11 mouse cellular contexts compared by ENCODE assay signal in the genomic region with DNA sequence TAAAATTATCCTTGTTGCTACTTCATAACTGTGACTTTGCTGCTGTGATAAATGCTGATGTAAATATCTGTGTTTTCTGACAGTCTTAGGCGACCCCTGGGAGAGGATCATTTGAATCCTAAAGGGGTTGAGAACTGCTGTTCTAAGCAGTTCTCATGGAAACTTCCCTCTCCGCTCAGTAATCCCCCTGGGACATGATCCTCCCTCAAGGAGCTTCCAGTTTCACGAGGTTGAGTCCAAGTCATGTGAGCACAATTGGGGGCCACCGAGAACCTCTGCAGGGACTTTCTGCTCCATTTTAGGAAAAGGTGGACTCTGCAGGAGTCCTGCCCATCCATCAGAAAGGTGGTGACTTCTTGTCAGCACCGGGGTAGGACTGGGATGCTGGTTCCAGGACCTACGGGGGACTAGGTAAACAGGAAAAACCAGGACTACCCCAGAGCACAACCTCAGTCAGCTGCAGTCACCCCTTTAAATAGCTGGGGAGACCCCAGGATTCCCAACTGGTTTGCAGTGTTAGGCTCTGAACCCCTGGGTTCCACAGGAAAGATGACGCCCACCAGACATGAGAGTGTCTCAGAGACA. TPM values are rescaled to one million over a fixed set of nuclear protein-coding genes. Genes with fewer than 3 reads are reported as not detected.
DNase-seq lines count a peak whose midpoint lies in the region; ATAC-seq and TF ChIP-seq lines count a peak whose summit lies in the region.
"Had no signal": no experiment of that assay in that cellular context is flagged by ENCODE, and none has a peak within 500 bp of the region (broad histone marks: within the 10 kb centered on the region; RNA-seq: fewer than 3 reads in every experiment).

No protein-coding gene starts in this region.

- ATAC-seq in kidney, embryonic 16.5 days (ENCODE audit: low FRiP score, low TSS enrichment), result no peak
- peak; percentile 48; the same call in 1 of the 2 replicates for ATAC-seq in embryonic facial prominence, embryonic 14.5 days (ENCODE audit: low read depth)
- ATAC-seq in limb, embryonic 14.5 days (ENCODE audit: low FRiP score, low read depth), result no peak
- ATAC-seq: forebrain, embryonic 15.5 days had no signal

- TF ChIP-seq POLR2A in limb, embryonic 14.5 days (IDR thresholded peaks at IDR 0.05; ENCODE audit: borderline replicate concordance, extremely low read depth, insufficient read depth, insufficient read length), result no peak

- no peak overlapping the region for H3K9ac ChIP-seq in kidney, embryonic 16.5 days (replicated peaks; ENCODE audit: low read length)
- no peak overlapping the region for H3K9ac ChIP-seq in embryonic facial prominence, embryonic 14.5 days (ENCODE audit: low read depth, low read length)
- H3K9ac ChIP-seq in limb, embryonic 14.5 days (ENCODE audit: low read depth, low read length, severe bottlenecking), result no peak overlapping the region
- H3K9ac ChIP-seq: forebrain, embryonic 15.5 days had no signal

- H3K27ac ChIP-seq in kidney, embryonic 16.5 days (ENCODE audit: low read length), result peak overlapping the region; percentile 67
- H3K27ac ChIP-seq in embryonic facial prominence, embryonic 14.5 days (replicated peaks; ENCODE audit: low read depth, low read length), result peak overlapping the region; percentile 73
- H3K27ac ChIP-seq in limb, embryonic 14.5 days (replicated peaks; ENCODE audit: low read depth, low read length), result peak overlapping the region; percentile 5; the same call in 1 of the 2 replicates
- H3K27ac ChIP-seq: forebrain, embryonic 15.5 days had no signal

- DNase-seq in kidney, adult 9 months, result no peak
- DNase-seq in adipocyte (ENCODE audit: low spot score), result peak; percentile 30
- peak; percentile 59 for DNase-seq in embryonic facial prominence, embryonic 14.5 days (ENCODE audit: low spot score)
- no peak for DNase-seq in limb, embryonic 14.5 days (ENCODE audit: low spot score)
- no peak for DNase-seq in layer of hippocampus, adult 9-11 months
- no peak for DNase-seq in right cerebral cortex, postnatal 10 days (ENCODE audit: low spot score in 2 of 2)
- DNase-seq: cerebellum, adult 2 months; layer of hippocampus, postnatal 36 days; right cerebral cortex, postnatal 25 days had no signal

- no peaks in the 10 kb centered on the region for H3K27me3 ChIP-seq in kidney, embryonic 16.5 days (ENCODE audit: insufficient read depth, low read length)
- no peaks in the 10 kb centered on the region for H3K27me3 ChIP-seq in embryonic facial prominence, embryonic 14.5 days (replicated peaks; ENCODE audit: control insufficient read depth, insufficient read depth, low read length)
- H3K27me3 ChIP-seq in limb, embryonic 14.5 days (ENCODE audit: control insufficient read depth, insufficient read depth, low read length), result no peaks in the 10 kb centered on the region
- H3K27me3 ChIP-seq: forebrain, embryonic 15.5 days had no signal

- no peaks in the 10 kb centered on the region for H3K9me3 ChIP-seq in kidney, embryonic 16.5 days (ENCODE audit: low read length)
- no peaks in the 10 kb centered on the region for H3K9me3 ChIP-seq in embryonic facial prominence, embryonic 14.5 days (ENCODE audit: control insufficient read depth, low read length)
- H3K9me3 ChIP-seq in limb, embryonic 14.5 days (ENCODE audit: control insufficient read depth, low read length), result no peaks in the 10 kb centered on the region
- H3K9me3 ChIP-seq: forebrain, embryonic 15.5 days had no signal

- no peak overlapping the region for H3K4me3 ChIP-seq in kidney, embryonic 16.5 days (ENCODE audit: low read length)
- H3K4me3 ChIP-seq in embryonic facial prominence, embryonic 14.5 days (ENCODE audit: low read depth, low read length), result no peak overlapping the region
- H3K4me3 ChIP-seq in limb, embryonic 14.5 days (replicated peaks; ENCODE audit: low read length), result no peak overlapping the region
- H3K4me3 ChIP-seq: forebrain, embryonic 15.5 days had no signal

- 61% methylated on average over 7 of the region's 7 CpGs for WGBS in kidney, embryonic 16.5 days
- WGBS in embryonic facial prominence, embryonic 14.5 days, result 44% methylated on average over 7 of the region's 7 CpGs
- 60% methylated on average over 7 of the region's 7 CpGs for WGBS in limb, embryonic 14.5 days

- peaks cover 5% of the 10 kb centered on the region; the same call in 1 of the 2 replicates for H3K4me1 ChIP-seq in kidney, embryonic 16.5 days (ENCODE audit: insufficient read depth, low read length)
- peaks cover 17% of the 10 kb centered on the region; the same call in 1 of the 2 replicates for H3K4me1 ChIP-seq in embryonic facial prominence, embryonic 14.5 days (ENCODE audit: control insufficient read depth, insufficient read depth, low read length)
- peaks cover 20% of the 10 kb centered on the region for H3K4me1 ChIP-seq in limb, embryonic 14.5 days (ENCODE audit: control insufficient read depth, insufficient read depth, low read length)
- H3K4me1 ChIP-seq: forebrain, embryonic 15.5 days had no signal

- no peaks in the 10 kb centered on the region for H3K36me3 ChIP-seq in kidney, embryonic 16.5 days (ENCODE audit: insufficient read depth, low read length)
- no peaks in the 10 kb centered on the region for H3K36me3 ChIP-seq in embryonic facial prominence, embryonic 14.5 days (ENCODE audit: control insufficient read depth, insufficient read depth, low read length)
- no peaks in the 10 kb centered on the region for H3K36me3 ChIP-seq in limb, embryonic 14.5 days (ENCODE audit: control insufficient read depth, insufficient read depth, low read length)
- H3K36me3 ChIP-seq: forebrain, embryonic 15.5 days had no signal

- no peak overlapping the region for H3K4me2 ChIP-seq in kidney, embryonic 16.5 days (replicated peaks; ENCODE audit: low read depth, low read length)
- H3K4me2 ChIP-seq in embryonic facial prominence, embryonic 14.5 days (ENCODE audit: low read depth, low read length), result no peak overlapping the region
- H3K4me2 ChIP-seq in limb, embryonic 14.5 days (replicated peaks; ENCODE audit: low read depth, low read length, severe bottlenecking), result no peak overlapping the region
- H3K4me2 ChIP-seq: forebrain, embryonic 15.5 days had no signal

RNA-seq across cellular contexts. Expression of gene Col5a1, which starts 38.3 kb away (rescaled TPM):
- 50.1 and 55.8 TPM in 2 replicates for polyA plus RNA-seq in kidney, embryonic 16.5 days (2015; fragmentation: Nextera tagmentation; extraction: Ambion mirVana)
- polyA plus RNA-seq in embryonic facial prominence, embryonic 14.5 days (2014; fragmentation: Nextera tagmentation; extraction: Ambion mirVana), result 253 and 258 TPM in 2 replicates
- 298 and 304 TPM in 2 replicates for polyA plus RNA-seq in limb, embryonic 14.5 days (2012; rRNA removed)
- 256 and 260 TPM in 2 replicates for polyA plus RNA-seq in limb, embryonic 14.5 days (2014; fragmentation: Nextera tagmentation; extraction: Ambion mirVana)

Comparison
In these comparisons a context has a peak if more than half of its experiments do, and no peak if none do; other contexts are left out.
1. H3K27ac ChIP-seq: peak in every context shown above with its lines; median percentile 73 in embryonic facial prominence, embryonic 14.5 days; 67 in kidney, embryonic 16.5 days; 5 in limb, embryonic 14.5 days.
2. DNase-seq: peak in adipocyte (single experiment) and embryonic facial prominence, embryonic 14.5 days (single experiment); none in kidney, adult 9 months (single experiment), limb, embryonic 14.5 days (single experiment), layer of hippocampus, adult 9-11 months (single experiment) and right cerebral cortex, postnatal 10 days (0 of 2).